Mouse (Mus musculus) liver, embryonic 14 days (tissue): ENCODE data around the gene Pum3. TPM values are rescaled to one million over a fixed set of nuclear protein-coding genes. Genes with fewer than 3 reads are reported as not detected.

Source experiments
- polyA plus RNA-seq: library from polyadenylated mRNA; depleted of rRNA; stranded (reverse); fragments of >200 nt; gene quantifications from 2 replicates; pipeline ENCODE4 v1.2.3, GENCODE M21; 2012; rRNA removed

Pum3 gene
- polyA plus RNA-seq, result 16.8 and 16.9 TPM in 2 replicates

DNA sequence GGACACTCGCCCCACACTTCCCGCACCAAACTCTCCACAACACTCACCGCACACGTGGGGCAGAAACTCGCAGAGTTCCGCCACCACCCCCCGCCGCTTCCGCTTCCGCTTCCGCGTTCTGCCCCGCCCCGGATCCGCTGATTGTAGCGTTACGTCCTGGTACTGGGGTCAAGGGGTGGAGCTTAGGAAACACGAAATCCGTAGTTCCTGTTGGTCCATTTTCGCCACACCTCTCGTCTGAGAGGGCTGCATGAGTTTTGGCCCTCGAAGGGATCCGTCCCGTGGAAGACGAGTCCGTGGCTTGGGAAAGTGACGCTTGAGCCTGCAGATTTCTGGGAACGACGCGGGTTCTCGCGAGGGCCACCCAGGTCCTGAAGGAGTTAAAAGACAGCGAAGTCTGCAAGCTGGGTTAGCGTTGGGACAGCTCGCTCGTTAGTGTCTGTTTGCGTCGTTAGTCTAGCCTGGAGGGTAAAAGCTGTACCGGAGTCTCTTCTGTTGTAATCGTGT is at the start of gene Pum3:
Gene Pum3, minus strand, starts transcription at position 81 of the 507 bp plus-strand sequence.

Other genes starting within 250 kb of the Pum3 start
- gene Vldlr, start 213.3 kb downstream of the Pum3 start, polyA plus RNA-seq, result 1.3 and 1.5 TPM in 2 replicates
- gene Kcnv2, start 107.2 kb downstream of the Pum3 start, polyA plus RNA-seq, result under 0.01 TPM in 1 of 2 replicates, not detected in the other